Mouse (Mus musculus) MEL-GATA-1-ER (cell line): ENCODE measurements at regions not wholly inside any gene's neighbourhood (a gene's known extent, or its start where the extent isn't known, plus 50 kb on each side); places are given as distances from the start of the nearest gene placed in this dataset.

ENCODE experiments used
- DNase-seq: peaks from one replicate; pipeline ENCODE4 v3.0.0-alpha.2; 2012; ENCODE audit warnings: low read depth; ENCODE audit errors: extremely low read depth

DNA sequence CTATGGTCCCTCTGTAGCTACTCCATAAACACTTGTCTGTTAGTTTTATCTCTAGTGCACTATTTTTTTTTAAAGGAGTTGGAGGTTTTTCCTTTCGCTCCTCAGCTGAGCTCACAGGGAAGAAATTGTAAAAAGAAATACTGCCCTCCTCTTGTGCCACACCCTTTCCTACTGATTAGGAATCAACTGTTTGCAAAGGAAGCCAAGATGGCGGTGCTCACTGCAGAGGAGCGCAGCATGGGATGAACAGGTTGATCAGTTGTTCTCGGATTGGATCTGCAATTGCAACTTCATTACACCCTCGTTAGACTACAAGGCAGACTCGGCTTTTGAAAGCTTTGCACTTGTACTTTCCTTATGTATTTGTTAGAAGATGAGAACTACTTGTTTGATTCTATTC is 218.2 kb downstream of the Klf5 start:
- no peak for DNase-seq

DNA sequence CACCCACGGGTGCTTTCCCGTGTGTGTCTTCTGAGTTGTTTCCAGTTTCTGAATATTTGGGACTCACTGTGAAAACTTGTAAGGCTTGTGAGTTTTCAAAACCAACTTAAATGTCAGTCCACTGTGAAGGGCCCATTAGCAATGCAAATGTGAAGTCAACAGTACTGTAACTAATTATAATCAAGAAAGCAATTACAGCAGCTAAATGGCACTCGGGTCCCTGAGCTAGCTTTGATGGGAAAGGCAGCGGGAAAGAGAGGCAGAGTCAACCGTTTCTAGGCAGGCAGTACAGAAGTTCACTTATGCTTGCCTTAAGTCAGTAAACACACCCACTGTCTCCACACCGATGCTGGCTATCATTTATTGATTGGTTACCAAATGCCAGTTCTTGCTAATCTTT is 221.9 kb downstream of the Klf5 start:
- no peak for DNase-seq

GRCm38 (mm10) chr14:99521954-99522523 is 223.5 kb downstream of the Klf5 start:
- DNase-seq, result no peak

DNA sequence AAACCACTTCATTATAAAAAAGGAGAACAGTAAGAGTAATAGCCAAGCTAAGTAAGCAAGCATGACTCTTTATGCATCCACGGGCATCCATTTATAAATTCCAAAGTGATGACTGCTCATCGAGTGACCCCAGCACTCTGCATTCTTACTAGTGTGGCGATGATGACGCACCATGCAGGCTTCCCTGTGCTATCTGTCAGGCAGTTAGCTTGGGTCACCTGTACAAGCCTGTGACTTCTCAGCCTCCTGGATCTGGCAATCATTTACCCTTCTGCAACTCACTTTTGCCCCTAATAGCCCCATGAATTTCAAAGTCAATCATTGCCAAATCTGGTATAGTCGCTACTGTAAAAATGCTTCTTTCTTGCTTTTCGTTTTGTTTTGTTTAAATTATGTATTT is 237.3 kb downstream of the Klf5 start:
- DNase-seq, result no peak

GRCm38 (mm10) chr14:99537286-99537685 is 238.8 kb downstream of the Klf5 start:
- DNase-seq, result no peak

DNA sequence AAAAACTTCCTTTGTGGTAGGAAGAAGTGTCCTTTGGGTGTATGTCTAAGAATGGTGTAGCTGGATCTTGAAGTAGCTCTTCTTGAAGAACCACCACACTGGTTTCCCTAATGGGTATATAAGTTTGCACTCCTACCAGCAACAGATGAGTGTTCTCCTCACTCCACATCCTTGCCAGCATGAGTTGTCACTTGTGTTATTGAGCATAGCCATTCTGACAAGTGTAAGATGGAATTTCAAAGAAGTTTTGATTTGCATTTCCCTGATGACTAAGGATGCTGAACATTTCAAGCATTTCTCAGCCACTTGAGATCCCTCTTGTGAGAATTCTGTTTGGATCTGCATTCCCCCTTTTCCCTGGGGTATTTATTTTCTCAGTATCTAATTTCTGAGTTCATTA is 243.2 kb downstream of the Klf5 start:
- DNase-seq, result no peak

GRCm38 (mm10) chr14:99547931-99548330 is 249.4 kb downstream of the Klf5 start:
- DNase-seq, result no peak

DNA sequence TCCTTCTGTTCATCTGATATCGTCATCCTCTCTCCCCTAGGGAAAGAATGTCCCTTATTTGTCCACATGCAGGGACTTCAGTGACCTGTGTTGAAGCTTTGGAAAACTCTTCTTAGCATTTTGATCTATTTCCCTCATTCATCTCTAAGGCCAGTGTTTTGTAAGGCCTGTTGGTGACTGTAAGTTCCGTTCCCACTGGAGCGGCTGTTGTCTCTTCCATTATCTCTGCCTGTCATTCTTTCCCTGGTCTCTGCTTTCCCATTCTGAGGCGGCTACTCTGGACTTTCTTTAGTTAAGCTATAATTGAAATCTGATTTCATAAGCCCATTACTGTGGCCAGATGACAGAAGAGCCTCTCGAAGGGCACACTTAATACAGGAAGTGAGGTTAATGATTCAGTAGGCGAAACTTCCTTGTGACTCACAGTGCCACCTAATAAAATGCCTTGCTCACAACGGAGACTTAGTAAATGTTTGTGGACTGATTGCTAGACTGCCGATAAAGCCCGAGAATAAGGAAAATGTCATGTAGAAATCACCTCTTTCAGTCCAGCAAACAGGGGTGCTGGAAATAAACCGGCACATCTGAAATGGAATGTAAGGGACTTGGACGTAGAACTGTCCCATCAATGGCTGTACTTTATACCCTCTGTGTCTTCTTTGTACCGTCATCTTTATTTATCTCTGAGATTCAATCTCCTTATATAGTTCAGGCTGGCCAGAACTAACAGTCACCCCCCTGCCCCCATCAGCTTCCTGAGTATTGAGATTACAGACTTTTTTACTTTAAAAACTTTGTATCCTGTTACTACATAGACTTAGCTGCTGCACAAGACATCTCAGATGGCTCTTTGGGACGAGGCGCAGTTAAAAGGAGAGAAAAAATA is 250.1 kb downstream of the Klf5 start:
- DNase-seq, result no peak

DNA sequence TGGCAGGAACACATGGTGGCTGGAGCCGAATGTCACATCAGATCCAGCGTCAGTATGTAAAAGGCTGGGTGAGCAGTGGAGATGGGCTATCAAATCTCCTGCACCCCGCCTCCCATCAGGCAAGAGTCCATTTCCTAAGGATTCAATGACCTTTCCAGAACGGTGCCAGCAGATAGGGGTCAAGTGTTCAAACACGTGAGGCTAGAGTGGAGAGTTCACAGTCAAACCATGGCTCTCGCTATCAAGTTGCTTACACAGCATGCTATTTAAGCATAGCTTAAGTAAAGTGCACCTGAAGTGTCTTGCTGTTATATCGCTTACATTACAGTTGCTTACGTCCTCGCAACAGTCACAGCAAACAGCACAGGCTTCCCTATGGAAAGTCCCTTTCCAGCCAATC is 265.5 kb downstream of the Klf5 start:
- no peak for DNase-seq

- DNase-seq, result no peak
These were observed 275.7 kb downstream of the Klf5 start for GRCm38 (mm10) chr14:99574146-99574545.

DNA sequence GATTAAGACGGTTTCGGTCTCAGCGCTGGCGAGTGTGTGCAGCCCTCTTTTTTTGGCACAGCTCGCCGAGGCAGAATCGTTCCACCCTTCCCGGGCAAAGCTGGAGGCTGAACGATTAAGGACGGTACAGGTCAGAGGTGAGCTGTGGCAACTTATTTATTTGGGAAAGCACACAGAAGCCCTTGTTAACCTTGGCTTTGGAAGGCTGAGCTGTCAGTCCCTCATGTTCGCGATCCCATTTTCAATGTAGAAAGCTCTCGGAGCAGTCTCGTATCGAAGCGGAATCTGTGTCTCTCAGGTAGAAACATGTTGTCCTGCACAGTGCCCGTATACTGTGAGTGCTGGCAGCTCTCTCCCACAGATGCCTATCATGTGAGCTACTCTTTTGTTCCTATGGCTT is 280.2 kb downstream of the Klf5 start:
- DNase-seq, result no peak

- DNase-seq, result no peak
These were observed 280.8 kb downstream of the Klf5 start for GRCm38 (mm10) chr14:99579271-99579759.

DNA sequence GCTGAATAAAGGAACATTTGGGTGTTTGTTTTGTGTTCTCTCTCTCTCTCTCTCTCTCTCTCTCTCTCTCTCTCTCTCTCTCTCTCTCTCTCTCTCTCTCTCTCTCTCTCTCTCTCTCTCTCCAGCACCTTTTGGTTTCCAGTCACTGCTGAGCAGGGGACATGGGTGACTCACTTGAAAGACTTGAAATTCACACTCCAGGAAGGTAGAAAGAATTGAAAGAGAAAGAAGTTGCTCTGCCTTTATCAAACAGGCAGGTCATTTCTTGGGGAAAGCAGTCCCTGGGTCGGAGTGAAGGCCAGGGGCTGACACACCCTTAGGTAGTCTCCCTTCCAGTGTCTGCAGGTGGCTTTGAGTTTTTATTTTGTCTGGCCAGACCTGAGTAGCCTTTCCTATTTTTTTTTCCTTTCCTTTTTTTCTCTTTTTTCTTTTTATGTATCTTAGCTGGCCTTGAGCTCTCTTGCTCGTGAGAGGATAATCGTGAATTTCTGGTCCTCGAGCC is 281.3 kb downstream of the Klf5 start:
- no peak for DNase-seq

GRCm38 (mm10) chr14:99584144-99584543 is 285.7 kb downstream of the Klf5 start:
- no peak for DNase-seq

- no peak for DNase-seq
These were observed 287.5 kb downstream of the Klf5 start for GRCm38 (mm10) chr14:99586029-99586428.

- no peak for DNase-seq
These were observed 292.5 kb downstream of the Klf5 start for GRCm38 (mm10) chr14:99590854-99591470.

- DNase-seq, result no peak
These were observed 294.4 kb downstream of the Klf5 start for GRCm38 (mm10) chr14:99592922-99593321.

GRCm38 (mm10) chr14:99593864-99594263 is 295.4 kb downstream of the Klf5 start:
- no peak for DNase-seq

DNA sequence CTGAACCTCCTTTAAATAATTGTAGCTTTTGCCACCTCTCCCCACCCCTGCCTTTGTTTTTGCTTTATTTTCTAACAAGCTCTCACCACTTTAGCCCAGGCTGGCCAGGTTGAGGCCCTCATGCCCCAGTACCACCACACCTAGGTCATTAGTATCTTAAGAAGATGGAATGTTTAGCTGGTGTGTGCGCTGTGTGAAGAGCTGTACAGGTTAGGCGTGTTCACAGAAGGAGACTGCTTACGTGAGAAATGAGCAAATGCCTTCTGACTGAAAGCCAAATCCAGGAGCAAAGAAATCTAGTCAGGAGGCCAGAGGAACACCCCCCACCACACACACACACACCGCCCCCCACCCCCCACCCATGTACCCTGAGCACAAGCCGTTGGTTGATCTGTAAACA is 303.4 kb downstream of the Klf5 start:
- DNase-seq, result no peak

DNA sequence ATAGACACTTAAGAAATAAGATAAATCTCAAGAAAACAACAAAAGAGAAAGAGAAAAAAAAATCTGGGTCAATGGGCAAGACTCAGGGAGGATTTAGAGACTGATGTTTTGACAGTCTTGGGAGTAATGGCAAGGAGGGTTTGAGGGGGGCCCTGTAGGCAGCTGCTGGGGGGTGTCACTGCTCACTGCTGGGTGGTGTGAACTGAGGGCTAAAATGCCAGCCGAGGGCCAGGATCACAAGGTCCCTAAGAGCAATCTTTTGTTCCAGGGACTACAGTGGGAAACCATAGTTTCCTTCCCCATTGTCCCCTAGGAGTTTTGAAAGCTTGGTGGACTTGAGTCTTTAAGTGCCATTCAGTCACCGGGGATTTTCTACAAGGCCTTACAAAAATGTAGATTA is 304.8 kb downstream of the Klf5 start:
- no peak for DNase-seq

DNA sequence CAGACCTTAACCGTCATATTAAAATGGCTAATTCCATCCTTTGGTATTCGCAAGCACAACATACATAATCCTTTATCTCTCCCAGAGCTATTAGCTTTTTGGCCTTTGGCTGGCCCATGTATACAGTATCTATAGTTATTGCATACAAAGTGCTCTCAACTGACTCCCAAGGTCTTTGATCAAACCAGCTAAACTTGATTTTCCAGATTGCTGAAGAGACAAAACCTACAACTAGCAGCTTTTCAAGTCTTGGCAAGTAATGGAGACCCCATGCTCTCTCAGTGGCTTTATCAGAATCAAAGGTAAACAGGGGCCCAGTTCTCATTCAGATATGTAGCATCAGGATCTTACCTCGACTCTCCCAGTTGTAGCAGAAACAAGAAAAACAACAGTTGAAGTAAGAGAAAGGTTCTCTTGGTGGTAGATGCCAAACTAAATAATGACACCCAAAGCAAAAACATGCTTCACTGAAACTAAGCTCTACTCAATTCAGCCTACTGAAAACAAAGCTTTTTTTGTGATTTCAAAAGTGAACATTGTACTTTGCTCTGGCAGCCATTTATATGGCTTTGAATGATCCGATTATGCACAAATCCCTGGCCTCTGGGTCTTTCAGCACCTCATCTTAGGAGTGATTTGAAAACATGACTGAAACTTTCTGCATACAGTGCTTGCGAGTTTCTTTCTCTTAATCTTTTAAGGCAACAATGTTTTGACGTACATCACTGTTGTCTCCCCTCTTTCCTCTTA is 307.0 kb downstream of the Klf5 start:
- no peak for DNase-seq

GRCm38 (mm10) chr14:99609003-99609402 is 310.5 kb downstream of the Klf5 start:
- no peak for DNase-seq
